Mouse (Mus musculus) bone marrow macrophage, adult 2 months (primary cell): ENCODE data around the gene Senp1. TPM values are rescaled to one million over a fixed set of nuclear protein-coding genes. Genes with fewer than 3 reads are reported as not detected.

Source experiments
- H3K27ac ChIP-seq: 2 replicates; pipeline ENCODE4 v1.5.1; 2012; ENCODE audit warnings: low read depth, low read length; ENCODE audit not compliant: insufficient read depth
- H3K4me1 ChIP-seq: 2 replicates; pipeline ENCODE4 v1.6.1; 2012; ENCODE audit warnings: low read length; ENCODE audit not compliant: control insufficient read depth, insufficient read depth
- H3K4me3 ChIP-seq: 2 replicates; pipeline ENCODE4 v1.5.1; 2012; ENCODE audit warnings: mild to moderate bottlenecking, low read length, moderate library complexity; ENCODE audit not compliant: insufficient read depth
- CTCF ChIP-seq: IDR thresholded peaks from 2 replicates; pipeline ENCODE4 v1.5.1; 2012; ENCODE audit warnings: low read depth, mild to moderate bottlenecking, low read length, moderate library complexity
- POLR2A ChIP-seq: IDR thresholded peaks from 2 replicates; pipeline ENCODE4 v1.6.1; 2012; ENCODE audit warnings: mild to moderate bottlenecking, low read depth, low read length, borderline replicate concordance
- polyA plus RNA-seq: library from polyadenylated mRNA; stranded (reverse); fragments of >200 nt; gene quantifications from 2 replicates; pipeline ENCODE4 v1.2.4, GENCODE M21; 2012; ENCODE audit not compliant: missing spikeins, insufficient read depth, insufficient read length

The Senp1 gene
- polyA plus RNA-seq, 1 experiment, result 18.7 TPM

DNA sequence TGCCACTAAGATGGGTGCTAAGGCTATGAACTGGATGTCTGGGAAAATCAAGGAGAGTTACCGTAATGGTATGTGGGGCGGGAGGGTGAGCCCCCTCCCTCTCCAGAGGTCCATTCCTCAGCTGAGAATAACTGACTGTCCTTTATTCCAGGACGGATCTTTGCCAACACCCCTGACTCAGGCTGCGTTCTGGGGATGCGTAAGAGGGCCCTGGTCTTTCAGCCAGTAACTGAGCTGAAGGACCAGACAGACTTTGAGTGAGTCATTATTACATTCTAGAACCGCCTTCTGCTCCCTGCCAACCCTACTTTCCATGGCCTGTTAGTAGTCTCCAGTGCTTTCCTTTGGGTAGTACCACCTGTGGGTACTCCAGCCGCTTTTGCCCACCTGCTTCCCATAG, 37.9 kb upstream of the Senp1 start:
- Histone ChIP-seq H3K27ac (no peak overlapping the region), H3K4me3 (no peak overlapping the region), H3K4me1 (peaks cover 13% of the 10 kb centered on the region)
- TF ChIP-seq CTCF, result no peak
- no peak for TF ChIP-seq POLR2A

DNA sequence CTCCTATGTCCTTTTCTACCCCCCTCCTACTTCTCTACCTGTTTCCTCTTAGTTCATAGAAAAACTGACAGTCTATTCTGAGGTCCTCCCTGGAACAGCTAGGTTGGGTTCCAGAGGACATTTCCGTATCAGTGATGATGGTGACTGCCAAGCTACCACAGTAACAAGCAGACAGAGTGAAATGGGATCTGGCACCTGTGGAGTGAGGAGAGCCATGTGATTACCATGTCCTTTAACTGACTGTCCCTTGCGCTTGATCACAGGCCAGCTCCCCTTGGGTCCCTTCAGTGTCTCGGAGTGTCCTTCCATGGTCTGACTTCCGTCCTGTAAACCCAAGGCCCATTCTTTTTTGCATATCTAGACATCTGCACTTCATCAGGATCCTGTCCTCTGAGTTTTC, 37.5 kb upstream of the Senp1 start:
- H3K27ac ChIP-seq, result no peak overlapping the region
- H3K4me1 ChIP-seq, result peaks cover 13% of the 10 kb centered on the region
- TF ChIP-seq POLR2A (no peak), CTCF (no peak)
- no peak overlapping the region for H3K4me3 ChIP-seq

DNA sequence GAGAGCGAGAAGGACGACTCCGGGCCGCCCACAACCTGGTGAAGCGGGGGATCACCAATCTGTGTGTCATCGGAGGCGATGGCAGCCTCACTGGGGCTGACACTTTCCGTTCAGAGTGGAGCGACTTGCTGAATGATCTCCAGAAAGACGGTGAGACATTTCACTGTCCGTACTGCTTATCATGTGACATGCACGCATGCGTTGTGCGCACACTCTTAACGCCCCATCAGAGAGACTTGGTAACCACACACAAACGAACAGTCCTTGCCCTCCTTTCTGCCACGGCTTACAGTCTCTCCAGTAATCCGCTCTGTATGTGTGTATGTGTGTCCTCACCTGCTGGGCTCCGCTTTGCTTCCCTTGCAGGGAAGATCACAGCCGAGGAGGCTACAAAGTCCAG, 27.3 kb upstream of the Senp1 start:
- Histone ChIP-seq H3K4me3 (no peak overlapping the region), H3K27ac (no peak overlapping the region), H3K4me1 (no peaks in the 10 kb centered on the region)
- TF ChIP-seq CTCF (no peak), POLR2A (no peak)

DNA sequence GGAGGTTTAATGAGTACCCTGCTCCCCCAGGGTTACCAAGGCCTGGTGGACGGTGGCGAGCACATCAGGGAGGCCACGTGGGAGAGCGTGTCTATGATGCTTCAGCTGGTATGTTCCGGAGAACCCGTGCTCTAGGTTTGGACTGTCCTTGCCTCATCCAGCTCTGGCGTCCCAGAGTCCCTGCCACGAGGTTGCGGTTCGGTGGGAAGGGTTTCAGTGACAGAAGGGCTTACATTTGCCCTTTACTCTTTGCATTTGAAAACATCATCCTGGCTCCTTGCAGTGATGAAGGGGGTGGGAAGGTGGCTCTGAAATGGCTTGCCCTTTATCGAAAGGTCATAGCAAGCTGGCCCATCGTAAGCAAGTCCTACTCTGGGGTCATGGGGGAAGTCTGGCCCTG, 25.8 kb upstream of the Senp1 start:
- Histone ChIP-seq H3K4me1 (no peaks in the 10 kb centered on the region), H3K4me3 (no peak overlapping the region), H3K27ac (no peak overlapping the region)
- TF ChIP-seq CTCF, result no peak
- TF ChIP-seq POLR2A, result no peak

GRCm38 (mm10) chr15:98116287-98116686, 22.7 kb upstream of the Senp1 start:
- Histone ChIP-seq H3K27ac (no peak overlapping the region), H3K4me3 (no peak overlapping the region), H3K4me1 (no peaks in the 10 kb centered on the region)
- TF ChIP-seq POLR2A (no peak), CTCF (no peak)

DNA sequence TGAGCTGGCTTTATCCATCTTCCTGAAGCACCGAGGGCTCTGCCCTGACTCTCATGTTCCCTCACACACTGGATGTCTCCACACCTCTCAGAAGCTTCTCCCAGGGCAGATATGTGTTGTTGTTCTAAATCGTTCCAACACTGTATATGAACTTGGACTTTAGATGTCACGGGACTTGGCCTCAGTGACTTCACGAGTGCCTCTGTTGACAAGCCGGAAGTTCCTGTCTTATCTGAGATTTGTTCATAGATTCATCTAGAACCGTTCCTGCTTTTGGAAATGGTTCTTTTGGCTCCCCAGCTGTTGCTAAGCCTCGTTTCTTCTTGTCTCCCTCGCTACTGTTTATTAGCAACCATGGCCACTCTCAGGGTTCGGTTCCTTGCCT, 22.2 kb upstream of the Senp1 start:
- H3K4me1 ChIP-seq, result no peaks in the 10 kb centered on the region
- no peak for TF ChIP-seq POLR2A
- TF ChIP-seq CTCF, result no peak
- H3K4me3 ChIP-seq, result no peak overlapping the region
- no peak overlapping the region for H3K27ac ChIP-seq

DNA sequence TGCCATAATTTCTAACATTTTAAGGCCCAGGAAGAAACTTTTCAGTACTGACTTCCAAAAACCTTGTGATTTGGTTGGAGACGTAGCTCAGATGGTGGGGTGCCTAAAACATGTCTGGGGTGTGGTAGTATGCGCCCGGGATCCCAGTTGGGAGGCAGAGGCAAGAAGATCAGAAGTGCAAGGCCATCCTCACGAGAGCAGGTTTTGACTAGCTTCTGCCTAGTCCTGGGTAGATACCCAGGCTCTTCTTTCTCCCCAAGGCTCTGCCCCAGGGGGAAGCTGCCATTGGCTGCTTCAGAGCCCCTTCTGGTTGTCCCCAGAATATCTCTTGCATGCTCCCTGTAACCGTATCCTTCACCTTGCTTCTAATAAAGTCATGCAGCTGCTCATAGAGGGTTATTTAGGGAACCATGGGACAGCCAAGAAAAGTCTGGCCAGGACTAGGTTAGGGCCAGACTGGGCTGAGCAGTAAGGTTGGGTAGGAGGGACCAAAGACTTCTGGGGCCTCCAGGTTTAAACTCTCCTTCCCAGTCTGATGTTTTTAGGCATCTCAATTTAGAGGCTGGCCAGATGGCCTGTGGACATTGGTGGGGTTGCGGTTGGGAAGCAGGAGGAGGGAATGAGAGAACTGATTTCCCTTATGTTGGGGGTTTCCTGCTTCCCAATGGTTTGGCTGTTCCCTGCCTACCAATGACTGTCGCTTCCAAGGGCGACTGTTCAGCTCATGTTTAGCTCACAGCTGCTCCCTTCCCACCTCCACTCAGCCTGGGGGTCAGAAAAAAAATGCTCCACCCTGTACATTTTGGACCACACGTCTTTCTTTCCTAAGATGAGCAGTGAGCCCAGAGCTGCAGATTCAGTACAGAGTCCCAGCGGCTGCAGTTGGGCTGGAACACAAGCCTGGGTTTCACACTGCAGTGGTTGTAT, 21.6 kb upstream of the Senp1 start:
- H3K4me1 ChIP-seq, result no peaks in the 10 kb centered on the region

GRCm38 (mm10) chr15:98114098-98114851, 20.7 kb upstream of the Senp1 start:
- TF ChIP-seq CTCF (no peak), POLR2A (no peak)
- no peaks in the 10 kb centered on the region for H3K4me1 ChIP-seq
- H3K27ac ChIP-seq, result no peak overlapping the region
- no peak overlapping the region for H3K4me3 ChIP-seq

More for the DNA sequence above, 21.6 kb upstream of the Senp1 start:
- TF ChIP-seq POLR2A (no peak), CTCF (no peak)
- Histone ChIP-seq H3K4me3 (no peak overlapping the region), H3K27ac (no peak overlapping the region)

DNA sequence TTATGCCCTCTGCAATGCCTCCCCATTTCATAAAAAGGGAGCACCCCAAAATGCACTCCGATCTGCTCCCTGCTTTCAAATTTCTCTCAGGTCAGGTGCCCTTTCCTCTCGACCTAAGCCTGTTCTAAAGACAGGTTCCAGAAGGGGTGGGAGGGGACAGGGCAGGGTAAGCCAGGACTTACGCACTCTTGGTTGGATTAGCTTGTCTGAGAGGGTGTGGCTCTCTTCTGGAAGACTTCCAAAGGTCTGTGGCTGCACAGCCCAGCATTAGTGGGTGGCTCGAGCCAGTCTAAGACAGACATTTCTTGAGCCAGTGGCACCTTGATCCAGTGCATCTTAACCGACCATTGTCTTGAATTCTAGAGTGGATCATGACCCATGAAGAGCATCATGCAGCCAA, 18.2 kb upstream of the Senp1 start:
- Histone ChIP-seq H3K4me3 (no peak overlapping the region), H3K4me1 (peaks cover 7% of the 10 kb centered on the region), H3K27ac (no peak overlapping the region)
- TF ChIP-seq CTCF, result no peak
- TF ChIP-seq POLR2A, result no peak
